Mouse (Mus musculus) B cell, adult 67 days (primary cell): ENCODE results near the gene Prkag1. TPM values are rescaled to one million over a fixed set of nuclear protein-coding genes. Genes with fewer than 3 reads are reported as not detected.

ENCODE experiments used
- total RNA-seq, 2 experiments: library from RNA; stranded (reverse); gene quantifications; 4 replicates each; pipeline ENCODE4 v1.2.4; 2023

Prkag1 gene
- total RNA-seq = 10 to 100 TPM; 76.9 to 79.0 TPM

DNA sequence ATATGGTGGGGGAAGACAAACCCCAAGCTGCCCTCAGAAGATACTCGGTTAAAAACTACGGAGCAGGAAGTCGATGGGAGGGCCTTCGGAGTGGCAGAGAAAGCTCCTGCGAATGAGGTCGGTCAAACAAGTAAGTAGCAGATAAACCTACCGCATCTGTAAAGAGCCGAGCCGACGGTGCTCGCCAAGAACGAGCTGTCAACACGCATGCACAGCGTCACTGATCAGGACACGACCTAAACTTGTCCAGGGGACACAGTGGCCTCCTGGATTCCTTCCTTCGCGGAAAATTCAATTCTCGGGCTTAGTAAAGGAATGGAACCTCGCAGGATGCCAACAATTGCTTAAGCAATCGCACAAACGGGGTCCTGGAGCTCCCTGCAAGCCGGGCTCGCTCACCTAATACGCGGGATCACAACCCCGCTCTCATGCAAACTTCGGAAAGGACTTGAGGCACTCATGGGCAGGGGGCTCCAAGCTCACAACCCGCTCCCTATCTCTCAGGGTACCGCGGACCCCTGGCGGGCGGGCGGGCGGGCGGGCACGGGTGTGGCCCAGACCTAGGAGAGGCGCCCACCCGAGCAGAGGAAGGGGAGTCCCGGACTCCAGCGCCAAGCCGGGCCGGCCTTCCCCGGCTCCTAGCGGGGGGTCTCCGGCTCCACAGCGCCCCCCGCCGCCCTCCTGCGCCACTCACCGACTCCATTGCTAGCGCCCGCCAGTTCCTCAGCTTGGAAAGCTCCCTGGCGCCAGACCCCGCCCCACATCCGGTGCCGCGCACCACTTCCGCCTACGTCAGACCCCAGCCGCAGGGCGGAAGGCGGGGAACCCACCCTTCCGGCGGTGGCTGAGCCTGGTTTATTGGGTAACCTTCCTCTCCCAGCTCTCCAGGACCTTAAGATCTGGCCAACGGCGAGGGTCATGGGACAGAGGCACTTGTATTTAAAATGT, at the start of gene Prkag1:
TSS of gene Prkag1 (minus strand) at position 786 of the 948 bp plus-strand sequence.

GRCm38 (mm10) chr15:98871070-98871915, 40.0 kb upstream of the Prkag1 start, which contains the start of gene Kmt2d:
TSS of gene Kmt2d (minus strand) at chr15:98871204.

GRCm38 (mm10) chr15:98809390-98809789, 21.9 kb downstream of the Prkag1 start, which contains the start of gene Ddn:
TSS of gene Ddn (minus strand) at chr15:98809490.

GRCm38 (mm10) chr15:98789661-98790535, 41.4 kb downstream of the Prkag1 start, which contains the start of gene Wnt1:
TSS of gene Wnt1 (plus strand) at chr15:98789857.

GRCm38 (mm10) chr15:98777762-98778161, 53.6 kb downstream of the Prkag1 start, which contains the start of gene Wnt10b:
TSS of gene Wnt10b (minus strand) at chr15:98778150.

Other genes starting within 250 kb of the Prkag1 start
- 1 to 10 TPM; 4.3 to 4.5 TPM for gene Adcy6, start 221.4 kb downstream of the Prkag1 start, total RNA-seq
- not detected for gene Cacnb3, start 200.7 kb downstream of the Prkag1 start, total RNA-seq
- 100 to 1,000 TPM; 134 to 152 TPM for gene Ddx23, start 168.6 kb downstream of the Prkag1 start, total RNA-seq
- not detected for gene Rnd1, start 154.1 kb downstream of the Prkag1 start, total RNA-seq
- not detected for gene Ccdc65, start 123.3 kb downstream of the Prkag1 start, total RNA-seq
- gene Fkbp11, start 103.3 kb downstream of the Prkag1 start, total RNA-seq = 10 to 100 TPM; 24.6 to 26.6 TPM
- 10 to 100 TPM; 89.5 to 91.6 TPM for gene Arf3, start 68.3 kb downstream of the Prkag1 start, total RNA-seq
- gene Wnt10b, start 53.4 kb downstream of the Prkag1 start, total RNA-seq = under 1 TPM; 0.83 to 0.87 TPM
- not detected for gene Wnt1, start 41.7 kb downstream of the Prkag1 start, total RNA-seq
- gene Ddn, start 22.0 kb downstream of the Prkag1 start, total RNA-seq = under 1 TPM; 0.23 to 0.30 TPM
- 100 to 1,000 TPM; 192 to 206 TPM for gene Kmt2d, start 39.7 kb upstream of the Prkag1 start, total RNA-seq
- 10 to 100 TPM; 19.5 to 22.6 TPM for gene Rhebl1, start 63.0 kb upstream of the Prkag1 start, total RNA-seq
- under 1 TPM in 1 of 2 experiments, not detected in 1; 0.65 TPM for gene Dhh, start 67.0 kb upstream of the Prkag1 start, total RNA-seq
- 100 to 1,000 TPM; 266 to 275 TPM for gene Lmbr1l, start 86.7 kb upstream of the Prkag1 start, total RNA-seq
- 100 to 1,000 TPM; 145 to 154 TPM for gene Tuba1b, start 103.0 kb upstream of the Prkag1 start, total RNA-seq
- not detected for gene Gm49450, start 122.0 kb upstream of the Prkag1 start, total RNA-seq
- 100 to 1,000 TPM in 1 of 2 experiments, 10 to 100 TPM in 1; 83.7 to 117 TPM for gene Tuba1a, start 122.2 kb upstream of the Prkag1 start, total RNA-seq
- 10 to 100 TPM; 53.7 to 71.4 TPM for gene Tuba1c, start 198.4 kb upstream of the Prkag1 start, total RNA-seq
- gene Prph, start 223.7 kb upstream of the Prkag1 start, total RNA-seq = not detected
- gene Troap, start 243.1 kb upstream of the Prkag1 start, total RNA-seq = under 1 TPM; 0.23 to 0.42 TPM